Mouse (Mus musculus) heart, embryonic 16.5 days (tissue): Measurements from ENCODE around the gene Six2. TPM values are rescaled to one million over a fixed set of nuclear protein-coding genes. Genes with fewer than 3 reads are reported as not detected.

Source experiments
- ATAC-seq: fragments of 200-750 bp; cut with Nextera tagmentation; replicated peaks from 2 replicates; pipeline ENCODE4 v1.8.0; 2017; ENCODE audit warnings: moderate number of reproducible peaks; ENCODE audit not compliant: insufficient read depth, low FRiP score; ENCODE audit errors: extremely low read depth
- H3K27ac ChIP-seq: fragments of 300-500 bp; sonication (generic); 2 replicates; pipeline ENCODE4 v1.5.1; 2014; ENCODE audit warnings: mild to moderate bottlenecking, low read length, control low read depth, moderate library complexity
- H3K27me3 ChIP-seq: fragments of 300-500 bp; sonication (generic); 2 replicates; pipeline ENCODE4 v1.6.1; 2014; ENCODE audit warnings: low read length, mixed read lengths; ENCODE audit not compliant: control insufficient read depth, insufficient read depth
- H3K36me3 ChIP-seq: fragments of 300-500 bp; sonication (generic); 2 replicates; pipeline ENCODE4 v1.6.1; 2014; ENCODE audit not compliant: control insufficient read depth, insufficient read depth
- H3K4me1 ChIP-seq: fragments of 300-500 bp; sonication (generic); 2 replicates; pipeline ENCODE4 v1.6.1; 2014; ENCODE audit warnings: low read length, mixed read lengths; ENCODE audit not compliant: control insufficient read depth, insufficient read depth
- H3K4me2 ChIP-seq: fragments of 300-500 bp; sonication (generic); 2 replicates; pipeline ENCODE4 v1.6.1; 2014; ENCODE audit warnings: low read depth, mild to moderate bottlenecking, control low read depth, low read length
- H3K4me3 ChIP-seq: fragments of 300-500 bp; sonication (generic); 2 replicates; pipeline ENCODE4 v1.5.1; 2014; ENCODE audit warnings: mild to moderate bottlenecking, control low read depth, low read length
- H3K9ac ChIP-seq: fragments of 300-500 bp; sonication (generic); 2 replicates; pipeline ENCODE4 v1.6.1; 2014; ENCODE audit warnings: low read length, control low read depth
- H3K9me3 ChIP-seq: fragments of 300-500 bp; sonication (generic); replicated peaks from 2 replicates; pipeline ENCODE4 v1.6.1; 2016; ENCODE audit warnings: low read length; ENCODE audit not compliant: control insufficient read depth
- WGBS: fragments of 180-500 bp; shearing (Covaris S2); extraction: QIAGEN DNeasy Blood & Tissue Kit; methylation state at CpG from one replicate; pipeline ENCODE4 v1.1.7; 2014; 5-methylcytosine and 5-hydroxymethylcytosine counted together
- polyA plus RNA-seq: library from polyadenylated mRNA; unstranded; fragments of >200 nt; fragmentation: Nextera tagmentation; extraction: Ambion mirVana; gene quantifications from 2 replicates; pipeline ENCODE4 v1.2.1, GENCODE M21; 2015

Gene Six2
- polyA plus RNA-seq, 1 experiment from 2014 or later: 1.0 TPM

- 69% methylated on average over 11 of the region's 11 CpGs for WGBS
- Histone ChIP-seq H3K27ac (no peak overlapping the region), H3K4me3 (no peak overlapping the region), H3K9ac (no peak overlapping the region), H3K27me3 (peaks cover 5% of the 10 kb centered on the region; the same call in 1 of the 2 replicates), H3K9me3 (no peaks in the 10 kb centered on the region), H3K4me2 (no peak overlapping the region), H3K36me3 (no peaks in the 10 kb centered on the region), H3K4me1 (no peaks in the 10 kb centered on the region)
- ATAC-seq: no peak
These were observed 27.7 kb upstream of the Six2 start for GRCm38 (mm10) chr17:85715784-85716183.

- no peak overlapping the region for H3K27ac ChIP-seq
- no peak for ATAC-seq
- H3K4me2 ChIP-seq: no peak overlapping the region
- H3K27me3 ChIP-seq: peaks cover 5% of the 10 kb centered on the region; the same call in 1 of the 2 replicates
- H3K9me3 ChIP-seq: 0 out of 2 replicates have a peak, but pooled peaks cover 4% of the 10 kb centered on the region
- no peaks in the 10 kb centered on the region for H3K36me3 ChIP-seq
- no peaks in the 10 kb centered on the region for H3K4me1 ChIP-seq
- WGBS: 38% methylated on average over 5 of the region's 5 CpGs
- no peak overlapping the region for H3K4me3 ChIP-seq
- H3K9ac ChIP-seq: no peak overlapping the region
These were observed 26.3 kb upstream of the Six2 start for GRCm38 (mm10) chr17:85714370-85714769.

GRCm38 (mm10) chr17:85712874-85713273, 24.8 kb upstream of the Six2 start:
- no peaks in the 10 kb centered on the region for H3K36me3 ChIP-seq
- no peaks in the 10 kb centered on the region for H3K4me1 ChIP-seq
- H3K4me2 ChIP-seq: no peak overlapping the region
- 0 out of 2 replicates have a peak, but pooled peaks cover 4% of the 10 kb centered on the region for H3K9me3 ChIP-seq
- no peak for ATAC-seq
- 79% methylated on average over 10 of the region's 10 CpGs for WGBS
- H3K4me3 ChIP-seq: no peak overlapping the region
- H3K27me3 ChIP-seq: peaks cover 5% of the 10 kb centered on the region; the same call in 1 of the 2 replicates
- no peak overlapping the region for H3K9ac ChIP-seq
- no peak overlapping the region for H3K27ac ChIP-seq

GRCm38 (mm10) chr17:85704369-85705260, 16.5 kb upstream of the Six2 start:
- H3K27me3 ChIP-seq: no peaks in the 10 kb centered on the region

GRCm38 (mm10) chr17:85700028-85700427, 12.0 kb upstream of the Six2 start:
- Histone ChIP-seq H3K27ac (no peak overlapping the region), H3K27me3 (peaks cover 12% of the 10 kb centered on the region), H3K9ac (no peak overlapping the region), H3K4me1 (peaks cover 9% of the 10 kb centered on the region), H3K9me3 (no peaks in the 10 kb centered on the region), H3K36me3 (no peaks in the 10 kb centered on the region), H3K4me2 (no peak overlapping the region), H3K4me3 (no peak overlapping the region)
- ATAC-seq: no peak
- 58% methylated on average over 4 of the region's 4 CpGs for WGBS

More at GRCm38 (mm10) chr17:85704369-85705260, 16.5 kb upstream of the Six2 start:
- peak; percentile 93 for ATAC-seq
- H3K4me2 ChIP-seq: no peak overlapping the region; the same call in 1 of the 2 replicates
- H3K27ac ChIP-seq: peak overlapping the region; percentile 82
- no peaks in the 10 kb centered on the region for H3K9me3 ChIP-seq
- H3K4me1 ChIP-seq: peaks cover 12% of the 10 kb centered on the region
- 0 out of 2 replicates have a peak overlapping the region, but pooled peaks have one; percentile 30 for H3K9ac ChIP-seq
- WGBS: 44% methylated on average over 12 of the region's 12 CpGs
- no peak overlapping the region for H3K4me3 ChIP-seq
- H3K36me3 ChIP-seq: no peaks in the 10 kb centered on the region

- H3K27me3 ChIP-seq: peaks cover 24% of the 10 kb centered on the region
- H3K27ac ChIP-seq: no peak overlapping the region
- WGBS: 86% methylated on average over 6 of the region's 6 CpGs
- no peaks in the 10 kb centered on the region for H3K4me1 ChIP-seq
- H3K9ac ChIP-seq: no peak overlapping the region
- H3K9me3 ChIP-seq: peaks cover 7% of the 10 kb centered on the region
- H3K4me3 ChIP-seq: no peak overlapping the region
- no peaks in the 10 kb centered on the region for H3K36me3 ChIP-seq
- no peak overlapping the region for H3K4me2 ChIP-seq
- no peak for ATAC-seq
These were observed 10.6 kb upstream of the Six2 start for GRCm38 (mm10) chr17:85698643-85699042.

- Histone ChIP-seq H3K4me2 (no peak overlapping the region), H3K36me3 (no peaks in the 10 kb centered on the region), H3K4me3 (no peak overlapping the region), H3K27ac (no peak overlapping the region), H3K9me3 (peaks cover 7% of the 10 kb centered on the region), H3K27me3 (peaks cover 30% of the 10 kb centered on the region), H3K9ac (no peak overlapping the region), H3K4me1 (no peaks in the 10 kb centered on the region)
- no peak for ATAC-seq
- 57% methylated on average over 1 of the region's 1 CpGs for WGBS
These were observed 9.9 kb upstream of the Six2 start for GRCm38 (mm10) chr17:85697976-85698375.

GRCm38 (mm10) chr17:85694499-85694898, 6.4 kb upstream of the Six2 start:
- H3K27ac ChIP-seq: no peak overlapping the region
- ATAC-seq: no peak
- 78% methylated on average over 6 of the region's 6 CpGs for WGBS
- no peaks in the 10 kb centered on the region for H3K4me1 ChIP-seq
- H3K4me2 ChIP-seq: no peak overlapping the region
- H3K36me3 ChIP-seq: no peaks in the 10 kb centered on the region
- no peak overlapping the region for H3K4me3 ChIP-seq
- H3K9ac ChIP-seq: no peak overlapping the region
- H3K27me3 ChIP-seq: peaks cover 61% of the 10 kb centered on the region
- H3K9me3 ChIP-seq: peaks cover 7% of the 10 kb centered on the region

GRCm38 (mm10) chr17:85693101-85693500, 5.0 kb upstream of the Six2 start:
- H3K9ac ChIP-seq: no peak overlapping the region

More at GRCm38 (mm10) chr17:85693101-85693500, 5.0 kb upstream of the Six2 start:
- Histone ChIP-seq H3K4me2 (no peak overlapping the region), H3K27ac (no peak overlapping the region), H3K27me3 (peaks cover 74% of the 10 kb centered on the region), H3K36me3 (no peaks in the 10 kb centered on the region), H3K4me3 (no peak overlapping the region), H3K4me1 (peaks cover 9% of the 10 kb centered on the region), H3K9me3 (peaks cover 7% of the 10 kb centered on the region)
- 10% methylated on average over 9 of the region's 9 CpGs for WGBS
- no peak for ATAC-seq
